Mouse (Mus musculus): ENCODE measurements at regions not wholly inside any gene's neighbourhood (a gene's known extent, or its start where the extent isn't known, plus 50 kb on each side); places are given as distances from the start of the nearest gene placed in this dataset.

- WGBS = 84% methylated on average over 1 of the region's 1 CpGs
- Histone ChIP-seq H3K27me3 (no peaks in the 10 kb centered on the region), H3K36me3 (no peaks in the 10 kb centered on the region), H3K9me3 (no peaks in the 10 kb centered on the region), H3K4me1 (replicated peaks) (no peaks in the 10 kb centered on the region), H3K9ac (no peak overlapping the region), H3K27ac (replicated peaks) (no peak overlapping the region), H3K4me2 (no peak overlapping the region), H3K4me3 (no peak overlapping the region)
- ATAC-seq (ENCODE audit: low FRiP score, low read depth) = no peak
Measured at GRCm38 (mm10) chr1:164620129-164620528, 162.0 kb upstream of the Atp1b1 start.

GRCm38 (mm10) chr1:164617871-164618270 lies 159.7 kb upstream of the Atp1b1 start:
- H3K4me2 ChIP-seq = no peak overlapping the region
- H3K27me3 ChIP-seq = no peaks in the 10 kb centered on the region
- no peak for ATAC-seq (ENCODE audit: low FRiP score, low read depth)
- H3K4me3 ChIP-seq = no peak overlapping the region
- H3K4me1 ChIP-seq (replicated peaks) = no peaks in the 10 kb centered on the region
- H3K9ac ChIP-seq = no peak overlapping the region
- no peaks in the 10 kb centered on the region for H3K36me3 ChIP-seq
- H3K9me3 ChIP-seq = no peaks in the 10 kb centered on the region
- H3K27ac ChIP-seq (replicated peaks) = no peak overlapping the region

GRCm38 (mm10) chr1:164607061-164607460 lies 148.9 kb upstream of the Atp1b1 start:
- no peak for ATAC-seq (ENCODE audit: low FRiP score, low read depth)
- Histone ChIP-seq H3K36me3 (no peaks in the 10 kb centered on the region), H3K4me3 (no peak overlapping the region), H3K9ac (no peak overlapping the region), H3K4me1 (replicated peaks) (peaks cover 4% of the 10 kb centered on the region), H3K9me3 (no peaks in the 10 kb centered on the region), H3K4me2 (no peak overlapping the region), H3K27ac (replicated peaks) (no peak overlapping the region), H3K27me3 (no peaks in the 10 kb centered on the region)
- 72% methylated on average over 5 of the region's 5 CpGs for WGBS

GRCm38 (mm10) chr1:164606141-164606754 lies 148.1 kb upstream of the Atp1b1 start:
- Histone ChIP-seq H3K9ac (no peak overlapping the region), H3K27ac (replicated peaks) (no peak overlapping the region), H3K4me2 (no peak overlapping the region), H3K9me3 (no peaks in the 10 kb centered on the region), H3K27me3 (no peaks in the 10 kb centered on the region), H3K4me1 (replicated peaks) (peaks cover 4% of the 10 kb centered on the region), H3K4me3 (no peak overlapping the region), H3K36me3 (no peaks in the 10 kb centered on the region)
- ATAC-seq (ENCODE audit: low FRiP score, low read depth) = 0 out of 2 replicates have a peak, but pooled peaks have one; percentile 19
- 57% methylated on average over 8 of the region's 8 CpGs for WGBS

- no peaks in the 10 kb centered on the region for H3K9me3 ChIP-seq
- no peaks in the 10 kb centered on the region for H3K27me3 ChIP-seq
Measured at GRCm38 (mm10) chr1:164603433-164603832, 145.3 kb upstream of the Atp1b1 start.

GRCm38 (mm10) chr1:164602568-164602967 lies 144.4 kb upstream of the Atp1b1 start:
- 97% methylated on average over 5 of the region's 5 CpGs for WGBS
- H3K4me1 ChIP-seq (replicated peaks) = peaks cover 4% of the 10 kb centered on the region
- no peak overlapping the region for H3K4me3 ChIP-seq
- no peaks in the 10 kb centered on the region for H3K9me3 ChIP-seq
- no peak for ATAC-seq (ENCODE audit: low FRiP score, low read depth)
- H3K36me3 ChIP-seq = no peaks in the 10 kb centered on the region
- H3K27me3 ChIP-seq = no peaks in the 10 kb centered on the region
- no peak overlapping the region for H3K9ac ChIP-seq
- no peak overlapping the region for H3K27ac ChIP-seq (replicated peaks)
- no peak overlapping the region for H3K4me2 ChIP-seq

More at GRCm38 (mm10) chr1:164603433-164603832, 145.3 kb upstream of the Atp1b1 start:
- no peak overlapping the region for H3K4me3 ChIP-seq
- peaks cover 4% of the 10 kb centered on the region for H3K4me1 ChIP-seq (replicated peaks)
- H3K27ac ChIP-seq (replicated peaks) = no peak overlapping the region
- no peak overlapping the region for H3K4me2 ChIP-seq
- ATAC-seq (ENCODE audit: low FRiP score, low read depth) = no peak
- 81% methylated on average over 3 of the region's 3 CpGs for WGBS
- no peak overlapping the region for H3K9ac ChIP-seq
- H3K36me3 ChIP-seq = no peaks in the 10 kb centered on the region

- H3K27me3 ChIP-seq = no peaks in the 10 kb centered on the region
- 92% methylated on average over 3 of the region's 3 CpGs for WGBS
- H3K4me2 ChIP-seq = no peak overlapping the region
- H3K4me1 ChIP-seq (replicated peaks) = no peaks in the 10 kb centered on the region
- H3K4me3 ChIP-seq = no peak overlapping the region
- H3K27ac ChIP-seq (replicated peaks) = no peak overlapping the region
- H3K9ac ChIP-seq = no peak overlapping the region
- ATAC-seq (ENCODE audit: low FRiP score, low read depth) = no peak
- H3K9me3 ChIP-seq = no peaks in the 10 kb centered on the region
- H3K36me3 ChIP-seq = no peaks in the 10 kb centered on the region
Measured at GRCm38 (mm10) chr1:164590205-164590613, 132.1 kb upstream of the Atp1b1 start.

GRCm38 (mm10) chr1:164586066-164586989 lies 128.2 kb upstream of the Atp1b1 start:
- Histone ChIP-seq H3K9ac (no peak overlapping the region), H3K9me3 (no peaks in the 10 kb centered on the region), H3K4me2 (no peak overlapping the region), H3K27ac (replicated peaks) (no peak overlapping the region), H3K4me1 (replicated peaks) (no peaks in the 10 kb centered on the region), H3K27me3 (no peaks in the 10 kb centered on the region), H3K4me3 (no peak overlapping the region), H3K36me3 (no peaks in the 10 kb centered on the region)
- 52% methylated on average over 11 of the region's 11 CpGs for WGBS
- no peak for ATAC-seq (ENCODE audit: low FRiP score, low read depth)

- no peaks in the 10 kb centered on the region for H3K36me3 ChIP-seq
- no peaks in the 10 kb centered on the region for H3K9me3 ChIP-seq
- no peak overlapping the region for H3K9ac ChIP-seq
- 26% methylated on average over 14 of the region's 14 CpGs for WGBS
- no peak for ATAC-seq (ENCODE audit: low FRiP score, low read depth)
- no peaks in the 10 kb centered on the region for H3K27me3 ChIP-seq
- H3K27ac ChIP-seq (replicated peaks) = no peak overlapping the region
- H3K4me3 ChIP-seq = no peak overlapping the region
- H3K4me2 ChIP-seq = peak overlapping the region; percentile 9; the same call in 1 of the 2 replicates
- H3K4me1 ChIP-seq (replicated peaks) = no peaks in the 10 kb centered on the region; the same call in 1 of the 2 replicates
Measured at GRCm38 (mm10) chr1:164576856-164577489, 118.8 kb upstream of the Atp1b1 start.

- Histone ChIP-seq H3K4me1 (replicated peaks) (no peaks in the 10 kb centered on the region; the same call in 1 of the 2 replicates), H3K9me3 (no peaks in the 10 kb centered on the region), H3K27ac (replicated peaks) (no peak overlapping the region), H3K36me3 (no peaks in the 10 kb centered on the region), H3K4me3 (no peak overlapping the region), H3K9ac (no peak overlapping the region), H3K27me3 (no peaks in the 10 kb centered on the region), H3K4me2 (no peak overlapping the region)
- 81% methylated on average over 5 of the region's 5 CpGs for WGBS
- no peak for ATAC-seq (ENCODE audit: low FRiP score, low read depth)
Measured at GRCm38 (mm10) chr1:164573639-164574038, 115.5 kb upstream of the Atp1b1 start.

GRCm38 (mm10) chr1:164572183-164572582 lies 114.0 kb upstream of the Atp1b1 start:
- no peak overlapping the region for H3K9ac ChIP-seq
- H3K4me3 ChIP-seq = no peak overlapping the region
- no peak overlapping the region for H3K27ac ChIP-seq (replicated peaks)
- no peak for ATAC-seq (ENCODE audit: low FRiP score, low read depth)
- no peaks in the 10 kb centered on the region; the same call in 1 of the 2 replicates for H3K4me1 ChIP-seq (replicated peaks)
- H3K4me2 ChIP-seq = no peak overlapping the region
- no peaks in the 10 kb centered on the region for H3K9me3 ChIP-seq
- WGBS = 55% methylated on average over 4 of the region's 4 CpGs
- no peaks in the 10 kb centered on the region for H3K36me3 ChIP-seq
- H3K27me3 ChIP-seq = no peaks in the 10 kb centered on the region

GRCm38 (mm10) chr1:164571496-164572078 lies 113.4 kb upstream of the Atp1b1 start:
- 94% methylated on average over 5 of the region's 5 CpGs for WGBS
- no peak for ATAC-seq (ENCODE audit: low FRiP score, low read depth)
- no peak overlapping the region for H3K4me3 ChIP-seq

More at GRCm38 (mm10) chr1:164571496-164572078, 113.4 kb upstream of the Atp1b1 start:
- Histone ChIP-seq H3K36me3 (no peaks in the 10 kb centered on the region), H3K9ac (no peak overlapping the region), H3K4me1 (replicated peaks) (no peaks in the 10 kb centered on the region), H3K9me3 (no peaks in the 10 kb centered on the region), H3K27me3 (no peaks in the 10 kb centered on the region), H3K4me2 (no peak overlapping the region), H3K27ac (replicated peaks) (no peak overlapping the region)
